Mouse (Mus musculus) 3134 (cell line): ENCODE measurements around the gene Ntrk2.
"Not testable (repeated sequence)": the region's sequence is repeated elsewhere in the genome, so short reads cannot be mapped to it uniquely, and the experiment has no call there.

Experiments
- DNase-seq: peaks from one replicate; pipeline ENCODE4 v3.0.0-alpha.2; 2011; ENCODE audit warnings: low spot score; ENCODE audit not compliant: insufficient read length; ENCODE audit errors: extremely low read depth

Gene Ntrk2

GRCm38 (mm10) chr13:59028546-59028945 lies 222.2 kb downstream of the Ntrk2 start:
- no peak for DNase-seq

DNA sequence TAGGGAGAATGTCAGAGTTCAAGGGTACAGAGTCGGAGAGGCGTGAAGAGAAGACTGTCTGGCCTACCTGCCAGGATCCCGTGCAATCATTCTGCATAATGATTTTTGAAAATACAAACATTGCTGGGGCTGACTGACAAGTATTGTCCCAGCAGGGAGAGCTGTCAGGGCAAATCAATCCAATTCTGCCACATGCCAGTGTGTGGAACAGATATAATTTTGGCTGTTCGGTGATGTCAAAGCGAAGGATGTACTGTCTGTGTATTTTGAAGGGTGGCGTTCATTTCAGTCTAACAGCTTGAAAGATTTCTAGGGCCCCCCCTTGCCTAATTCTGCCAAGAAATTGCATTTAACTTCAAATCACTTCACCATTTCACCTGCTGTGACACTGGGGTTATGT lies 224.2 kb downstream of the Ntrk2 start:
- no peak for DNase-seq

DNA sequence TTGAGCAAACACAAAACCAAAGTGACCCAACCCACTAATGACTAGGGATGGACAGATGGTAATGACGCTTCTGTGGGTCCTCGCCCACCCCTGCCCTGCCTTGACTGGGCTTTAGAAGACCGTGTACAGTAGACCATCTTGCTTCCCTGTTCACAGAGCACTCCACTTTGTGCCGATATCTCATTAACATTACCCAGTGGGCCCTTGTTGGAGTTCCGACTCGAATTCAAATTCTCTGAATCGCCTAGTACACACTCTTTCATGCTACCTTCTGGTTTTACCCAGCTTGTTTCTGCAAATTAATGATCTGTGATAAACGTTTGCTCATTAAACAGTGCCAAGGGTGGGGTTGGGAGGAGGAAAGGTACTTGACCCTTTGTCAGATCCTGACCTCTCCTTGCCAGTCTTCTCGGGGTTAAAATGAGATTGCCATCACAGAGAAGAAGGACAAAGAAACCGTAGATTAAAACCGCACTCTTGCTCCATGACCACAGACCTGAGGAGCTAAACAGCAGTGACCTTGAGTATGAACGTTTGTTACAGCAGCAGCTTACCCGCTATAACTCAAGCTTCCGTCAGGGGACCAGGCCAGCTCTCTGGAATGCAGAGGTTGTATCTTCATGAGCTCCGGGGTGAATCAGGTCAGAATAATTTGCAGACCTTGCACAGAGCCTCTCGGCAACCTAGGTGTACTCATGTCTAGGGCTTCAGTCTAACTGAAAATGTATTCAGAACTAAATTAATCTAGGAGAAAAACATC lies 234.0 kb downstream of the Ntrk2 start:
- no peak for DNase-seq

GRCm38 (mm10) chr13:59041013-59041764 lies 234.8 kb downstream of the Ntrk2 start:
- no peak for DNase-seq

DNA sequence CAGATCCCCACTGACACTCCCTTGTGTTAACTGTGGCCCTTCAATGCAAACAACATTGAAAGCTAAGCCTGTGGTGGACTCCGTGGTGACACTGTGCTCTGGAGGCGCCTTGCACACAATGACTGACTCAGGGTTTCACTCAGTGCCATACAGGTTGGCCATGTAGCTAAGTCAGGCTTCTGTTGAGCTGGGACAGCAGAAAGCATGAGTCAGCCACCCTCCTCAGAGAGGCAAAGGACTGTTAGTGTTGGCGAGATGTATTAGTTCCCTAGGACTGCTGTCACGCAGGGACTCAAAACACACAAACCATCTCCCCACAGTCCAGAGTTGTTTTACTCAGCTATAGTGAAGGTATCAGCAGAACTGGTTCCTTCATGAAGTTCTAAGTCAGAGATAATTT lies 245.8 kb downstream of the Ntrk2 start:
- DNase-seq: no peak

DNA sequence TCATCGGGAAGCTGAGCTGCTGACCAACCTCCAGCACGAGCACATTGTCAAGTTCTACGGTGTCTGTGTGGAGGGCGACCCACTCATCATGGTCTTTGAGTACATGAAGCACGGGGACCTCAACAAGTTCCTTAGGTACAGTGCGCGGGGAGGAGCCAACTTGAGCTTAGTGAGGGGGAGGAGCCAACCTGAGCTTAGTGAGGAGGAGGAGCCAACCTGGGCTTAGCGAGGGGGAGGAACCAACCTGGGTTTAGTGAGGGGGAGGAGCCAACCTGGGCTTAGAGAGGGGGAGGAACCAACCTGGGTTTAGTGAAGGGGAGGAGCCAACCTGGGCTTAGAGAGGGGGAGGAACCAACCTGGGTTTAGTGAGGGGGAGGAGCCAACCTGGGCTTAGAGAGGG lies 248.0 kb downstream of the Ntrk2 start:
- not testable (repeated sequence) for DNase-seq

DNA sequence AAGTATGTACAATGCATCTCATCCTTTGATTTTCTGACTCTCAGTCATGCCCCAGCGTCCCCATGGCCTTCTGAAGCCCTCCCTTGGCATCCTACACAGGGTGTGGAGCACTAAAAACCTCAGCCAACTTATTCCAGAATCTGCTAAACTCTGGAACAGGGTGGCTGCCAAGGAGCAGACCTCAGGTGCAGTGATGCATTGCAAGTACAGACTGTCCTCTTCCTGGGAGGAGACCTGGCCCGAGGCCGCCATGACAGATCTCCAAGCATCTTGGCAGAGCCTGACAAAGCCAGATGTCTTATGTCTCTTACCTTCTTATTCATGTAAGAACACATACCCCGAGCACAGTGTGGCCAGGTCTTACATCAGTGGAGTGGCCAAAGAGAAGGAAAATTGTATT lies 250.5 kb downstream of the Ntrk2 start:
- DNase-seq: no peak

GRCm38 (mm10) chr13:59057886-59058285 lies 251.5 kb downstream of the Ntrk2 start:
- no peak for DNase-seq

DNA sequence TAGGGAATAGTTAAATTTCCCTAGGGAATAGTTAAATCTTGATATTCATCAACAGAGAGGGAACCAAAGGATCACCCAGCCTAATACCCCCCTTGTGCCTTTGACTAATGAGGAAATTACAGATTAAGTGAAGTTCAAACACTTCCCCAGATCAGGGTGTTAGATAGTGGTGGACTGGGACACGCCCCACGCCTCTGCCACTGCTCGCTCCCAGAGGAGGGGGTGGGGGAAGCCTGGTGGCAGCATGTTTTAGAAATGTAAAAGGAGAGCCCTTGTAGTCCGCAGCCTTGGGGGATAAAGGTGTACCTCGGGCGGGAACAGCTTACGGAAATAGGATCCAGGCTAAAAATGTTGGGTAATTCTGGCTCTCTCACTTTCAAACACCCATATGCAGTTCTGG lies 252.7 kb downstream of the Ntrk2 start:
- DNase-seq: no peak

DNA sequence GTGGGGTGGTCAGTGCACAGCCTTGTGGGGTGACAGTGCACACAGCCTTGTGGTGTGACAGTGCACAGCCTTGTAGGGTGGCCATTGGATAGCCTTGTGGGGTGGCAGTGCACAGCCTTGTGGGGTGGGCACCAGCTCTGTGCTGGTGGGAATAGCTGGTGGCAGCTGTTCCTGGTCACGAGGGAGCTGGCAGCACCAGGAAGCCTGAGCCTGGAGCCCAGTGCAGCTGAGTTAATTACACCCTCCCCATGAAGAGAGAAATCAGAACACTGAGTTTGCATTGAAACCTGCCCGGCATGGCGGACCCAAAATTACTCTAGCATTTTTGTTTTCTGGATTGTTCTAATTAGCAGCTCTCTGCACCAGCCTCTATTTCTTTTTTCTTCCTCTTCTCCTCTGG lies 259.3 kb downstream of the Ntrk2 start:
- no peak for DNase-seq

DNA sequence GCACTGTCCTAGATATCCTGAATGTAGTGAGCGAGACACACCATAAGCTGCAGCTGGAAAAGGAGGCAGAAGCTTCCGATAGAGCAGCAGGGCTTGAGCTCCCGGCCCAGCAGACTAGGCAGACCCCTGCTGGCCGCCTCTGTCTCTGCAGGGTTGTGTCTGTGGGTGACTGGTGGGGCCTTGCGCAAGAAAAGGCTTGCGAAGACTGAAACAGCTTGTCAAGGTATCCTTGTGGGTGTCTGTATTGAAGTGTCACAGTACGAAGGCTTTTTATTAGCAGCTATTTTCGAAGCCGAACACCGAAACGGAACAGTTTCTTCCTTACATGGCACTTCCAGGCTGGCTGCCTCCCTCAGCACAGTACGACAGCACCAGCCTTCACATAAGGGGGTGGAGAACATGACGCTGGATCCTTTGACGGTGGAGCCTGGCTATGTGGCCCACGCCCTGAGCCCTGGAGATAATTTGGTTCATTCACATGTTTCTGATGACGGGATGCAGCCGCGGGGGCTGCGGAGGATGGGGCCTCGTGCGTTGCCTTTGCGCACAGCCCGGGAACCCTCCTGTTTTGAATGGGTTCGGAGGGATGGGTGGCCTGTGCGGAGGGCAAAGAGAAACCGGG lies 267.4 kb downstream of the Ntrk2 start:
- no peak for DNase-seq

- DNase-seq: no peak
Observed at GRCm38 (mm10) chr13:59076489-59076888, 270.1 kb downstream of the Ntrk2 start.

GRCm38 (mm10) chr13:59079761-59080461 lies 273.5 kb downstream of the Ntrk2 start:
- DNase-seq: no peak

DNA sequence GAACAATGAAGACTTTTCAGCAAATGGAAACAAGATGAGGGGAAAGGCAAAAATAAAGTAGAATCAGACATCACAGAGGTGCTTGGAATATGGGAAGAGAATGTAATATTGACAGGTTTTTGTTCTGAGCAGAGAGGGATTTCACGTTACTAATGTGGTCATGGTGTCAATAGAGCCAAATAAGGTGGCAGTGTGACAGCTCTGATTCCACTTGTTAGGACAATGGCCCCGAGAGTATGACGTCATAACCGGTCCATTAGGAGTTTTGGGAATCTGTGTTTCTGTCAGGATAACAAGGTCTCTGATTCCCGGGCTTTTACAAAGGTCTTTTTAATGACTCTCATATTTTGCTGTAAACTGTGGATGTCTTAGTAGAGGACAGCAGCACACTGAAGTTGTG lies 274.1 kb downstream of the Ntrk2 start:
- DNase-seq: no peak

GRCm38 (mm10) chr13:59089016-59089415 lies 282.6 kb downstream of the Ntrk2 start:
- no peak for DNase-seq

DNA sequence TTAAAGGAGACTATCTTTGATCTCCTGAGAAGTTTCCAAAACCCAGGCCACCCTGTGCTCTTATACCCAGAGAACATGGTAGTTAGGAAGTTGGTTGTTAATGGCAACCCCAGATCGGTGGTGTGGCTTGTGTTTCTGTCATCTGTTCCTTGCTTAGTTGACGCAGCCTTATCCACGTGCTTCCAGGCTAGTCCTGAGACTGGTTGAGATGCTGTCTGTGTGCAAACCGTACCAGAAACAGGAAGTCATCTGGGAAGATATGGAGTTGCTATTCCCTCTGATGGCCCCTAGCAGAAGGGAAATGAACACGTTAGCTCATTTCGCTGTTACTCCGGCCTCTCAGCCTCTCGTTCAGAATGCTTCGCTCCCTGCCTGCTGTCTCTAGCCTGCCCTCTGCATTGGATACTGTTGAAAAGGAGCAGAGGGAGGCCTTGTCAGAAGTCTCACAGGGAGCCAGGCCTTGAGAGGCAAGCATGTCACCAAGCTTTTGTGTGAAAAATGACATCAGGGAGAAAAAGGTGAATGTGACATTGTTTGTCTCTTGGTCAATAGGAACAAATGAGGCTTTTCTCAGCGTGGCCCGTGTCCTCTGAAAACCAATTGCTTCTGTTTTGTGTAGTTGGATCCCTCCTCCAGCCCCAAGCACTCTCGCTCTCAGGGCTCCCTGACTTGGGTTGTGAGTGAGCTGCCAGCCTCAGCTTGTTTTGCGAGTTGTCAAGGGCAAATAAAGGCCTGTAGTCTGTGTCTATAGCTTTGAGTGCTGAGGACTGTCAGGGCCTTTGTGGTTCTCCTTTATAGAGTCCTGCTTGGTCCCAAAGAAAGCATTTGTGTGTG lies 285.0 kb downstream of the Ntrk2 start:
- DNase-seq: no peak

- no peak for DNase-seq
Observed at GRCm38 (mm10) chr13:59092045-59092857, 285.9 kb downstream of the Ntrk2 start.

DNA sequence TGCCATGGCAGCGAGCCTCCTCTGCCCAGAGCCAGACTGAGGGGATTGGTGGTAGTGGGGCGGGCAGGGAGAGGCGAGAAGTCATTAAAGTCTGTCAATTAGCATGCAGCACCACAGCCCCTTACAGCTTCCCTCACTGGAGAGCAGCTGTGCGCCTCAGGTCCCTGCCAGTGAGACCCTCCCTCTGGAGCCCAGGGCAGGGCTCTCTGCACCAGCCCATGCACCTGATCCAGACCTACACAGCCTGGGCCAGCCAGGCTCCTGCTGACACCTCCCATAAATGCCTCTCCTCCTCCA lies 286.4 kb downstream of the Ntrk2 start:
- DNase-seq: no peak

- no peak for DNase-seq
Observed at GRCm38 (mm10) chr13:59094722-59095121, 288.4 kb downstream of the Ntrk2 start.
